Mouse (Mus musculus) erythroid progenitor cell, adult 5-6 weeks (primary cell): ENCODE data around the gene 1700028P14Rik. TPM values are rescaled to one million over a fixed set of nuclear protein-coding genes. Genes with fewer than 3 reads are reported as not detected.

Experiments
- total RNA-seq, 2 experiments: library from RNA; stranded (forward) in 1 of 2; stranded (reverse) in 1 of 2; fragments of 150-400 nt in 1 of 2; fragments of 186-747, 209-891 nt in 1 of 2; gene quantifications; 2 replicates each; pipeline versions ENCODE4 v1.2.3 to v1.2.4; 2015 to 2017; ENCODE audit warnings: low replicate concordance in 2 of 2

Gene 1700028P14Rik
- total RNA-seq, 2 experiments from 2014 or later, result not detected

Other genes starting within 250 kb of the 1700028P14Rik start
- not detected in 2 replicates for gene Mamdc2, start 204.4 kb downstream of the 1700028P14Rik start, total RNA-seq (2015; ENCODE audit: low replicate concordance)
- not detected in 2 replicates for gene Mamdc2, start 204.4 kb downstream of the 1700028P14Rik start, total RNA-seq (2017; ENCODE audit: low replicate concordance)
- 26.8 and 27.0 TPM in 2 replicates for gene Ptar1, start 34.6 kb upstream of the 1700028P14Rik start, total RNA-seq (2015; ENCODE audit: low replicate concordance)
- gene Ptar1, start 34.6 kb upstream of the 1700028P14Rik start, total RNA-seq (2017; ENCODE audit: low replicate concordance), result 20.4 and 24.7 TPM in 2 replicates
- gene Apba1, start 106.1 kb upstream of the 1700028P14Rik start, total RNA-seq (2015; ENCODE audit: low replicate concordance), result 1.1 and 1.7 TPM in 2 replicates
- gene Apba1, start 106.1 kb upstream of the 1700028P14Rik start, total RNA-seq (2017; ENCODE audit: low replicate concordance), result 0.90 and 2.3 TPM in 2 replicates